Mouse (Mus musculus): Measurements from ENCODE around the gene Ccdc167. TPM values are rescaled to one million over a fixed set of nuclear protein-coding genes. Genes with fewer than 3 reads are reported as not detected.

Gene Ccdc167
- total RNA-seq (2023), result 14.3 to 17.1 TPM (median 14.9 TPM) in 4 replicates

GRCm38 (mm10) chr17:29716732-29717445, at the start of gene Ccdc167:
Ccdc167 (minus strand) TSS chr17:29717044.

DNA sequence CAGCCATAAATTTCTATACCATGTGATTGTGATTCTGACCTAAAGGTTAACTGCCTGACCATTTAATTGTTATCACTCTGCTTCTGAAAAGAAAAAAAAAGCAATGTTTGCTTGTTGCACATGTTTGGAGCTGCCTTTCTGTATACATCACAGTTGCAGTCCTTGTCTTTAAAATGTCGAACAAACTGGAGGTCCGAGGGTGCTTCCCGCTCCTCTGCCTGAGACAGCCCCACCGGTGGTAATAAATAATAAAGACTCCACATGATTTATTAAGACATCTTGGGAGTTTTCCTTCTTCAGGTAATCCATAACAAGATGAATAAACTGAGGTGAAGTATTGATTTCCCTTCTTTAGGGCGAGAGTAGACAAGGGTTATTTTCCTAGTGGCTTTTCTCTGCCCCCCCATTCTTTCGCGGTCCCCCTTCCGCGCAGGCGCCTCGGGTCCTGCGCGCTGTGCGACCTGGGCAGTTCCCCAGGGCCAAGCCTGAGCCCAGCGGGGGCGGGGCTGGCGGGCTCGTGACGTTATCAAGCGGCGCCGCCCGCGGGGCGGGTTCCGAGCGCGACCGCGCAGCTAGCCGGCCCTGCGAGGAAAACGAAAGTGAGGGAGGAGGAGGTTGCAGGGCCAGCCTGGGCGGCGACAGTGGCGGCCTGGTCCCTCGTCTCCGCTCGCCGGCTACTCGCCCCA, 56.6 kb downstream of the Ccdc167 start, which contains the start of gene Cmtr1:
Cmtr1 (plus strand) TSS at position 520 of the 686 bp plus-strand sequence.

Other genes with a start within 250 kb of the Ccdc167 start
- gene Pim1, start 226.3 kb downstream of the Ccdc167 start, total RNA-seq (2023), result 229 to 250 TPM (median 234 TPM) in 4 replicates
- gene Gm17657, start 167.4 kb downstream of the Ccdc167 start, total RNA-seq (2023), result not detected in 4 replicates
- 20.6 to 25.1 TPM (median 23.4 TPM) in 4 replicates for gene Tbc1d22b, start 167.3 kb downstream of the Ccdc167 start, total RNA-seq (2023)
- gene Tmem217, start 164.7 kb downstream of the Ccdc167 start, total RNA-seq (2023), result not detected in 4 replicates
- gene Rnf8, start 102.3 kb downstream of the Ccdc167 start, total RNA-seq (2023), result 50.9 to 58.7 TPM (median 55.2 TPM) in 4 replicates
- 18.6 to 24.5 TPM (median 20.7 TPM) in 4 replicates for gene Gm28043, start 102.2 kb downstream of the Ccdc167 start, total RNA-seq (2023)
- gene Cmtr1, start 56.4 kb downstream of the Ccdc167 start, total RNA-seq (2023), result 202 to 240 TPM (median 219 TPM) in 4 replicates

All from B cell, adult 62 days (primary cell).